Mouse (Mus musculus): ENCODE results near the gene Grm4. TPM values are rescaled to one million over a fixed set of nuclear protein-coding genes. Genes with fewer than 3 reads are reported as not detected.

Grm4 gene
- polyA plus RNA-seq (2015; fragmentation: Nextera tagmentation; extraction: Ambion mirVana), result 7.5 and 11.0 TPM in 2 replicates

DNA sequence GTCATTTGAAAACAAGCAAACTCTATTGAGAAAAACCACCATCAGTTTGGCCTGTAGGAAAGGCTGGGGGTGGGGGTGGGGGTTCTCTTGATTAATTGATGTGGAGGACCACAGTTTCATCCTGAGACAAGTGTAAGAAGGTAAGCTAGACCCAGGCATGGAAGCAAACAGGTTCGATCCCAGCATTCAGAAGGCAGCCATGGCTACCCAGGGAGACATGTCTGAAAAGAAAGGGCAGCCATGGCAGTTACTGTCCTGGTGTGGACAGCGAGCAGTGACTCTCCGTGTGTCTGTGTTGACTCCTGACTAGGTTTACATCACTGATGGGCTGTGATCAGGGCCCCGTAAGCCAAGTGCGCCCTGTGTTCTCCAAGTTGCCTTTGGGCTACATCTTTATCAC, at the start of gene Grm4:
Gene Grm4 (minus strand): TSS at position 101 of the 400 bp plus-strand sequence.
- Histone ChIP-seq H3K27me3 (ENCODE audit: control insufficient read depth, insufficient read depth, low read depth, low read length) (peaks cover 9% of the 10 kb centered on the region), H3K27ac (ENCODE audit: low read length) (no peak within 1 kb of the TSS), H3K4me2 (ENCODE audit: low read length) (peak within 1 kb of the TSS; percentile 59), H3K4me3 (ENCODE audit: low read depth, low read length) (no peak within 1 kb of the TSS), H3K4me1 (ENCODE audit: control insufficient read depth, insufficient read depth, low read length) (peaks cover 15% of the 10 kb centered on the region), H3K9ac (ENCODE audit: low read depth, low read length) (no peak within 1 kb of the TSS), H3K9me3 (replicated peaks; ENCODE audit: control insufficient read depth, low read length, poor library complexity, severe bottlenecking) (no peaks in the 10 kb centered on the region), H3K36me3 (ENCODE audit: control insufficient read depth, insufficient read depth, low read length) (no peaks in the 10 kb centered on the region)
- 76% methylated on average over 5 of the region's 5 CpGs for WGBS
- no peak for ATAC-seq

DNA sequence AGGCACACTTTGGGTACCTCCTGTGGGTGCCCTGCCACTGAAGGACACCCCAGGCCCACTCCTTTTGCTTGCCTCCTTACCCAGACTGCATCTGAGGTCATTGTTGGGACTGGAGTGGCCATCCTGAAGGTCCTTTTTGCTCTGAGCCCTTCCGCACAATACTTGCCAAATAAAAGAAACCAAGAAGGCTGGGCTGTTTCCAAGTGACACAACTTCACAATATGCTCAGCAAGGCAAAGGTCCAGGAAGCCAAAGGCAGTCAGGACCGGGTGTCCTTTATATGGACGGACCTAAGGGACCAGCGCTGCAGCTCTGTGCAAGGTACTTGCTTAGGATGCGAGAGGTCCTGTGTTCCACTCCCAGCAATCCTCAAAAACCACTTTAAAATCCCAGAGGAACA, 47.0 kb upstream of the Grm4 start:
- no peak for ATAC-seq
- Histone ChIP-seq H3K9ac (ENCODE audit: low read depth, low read length) (no peak overlapping the region), H3K36me3 (ENCODE audit: control insufficient read depth, insufficient read depth, low read length) (no peaks in the 10 kb centered on the region), H3K4me3 (ENCODE audit: low read depth, low read length) (no peak overlapping the region), H3K27ac (ENCODE audit: low read length) (no peak overlapping the region), H3K4me1 (ENCODE audit: control insufficient read depth, insufficient read depth, low read length) (peaks cover 15% of the 10 kb centered on the region), H3K27me3 (ENCODE audit: control insufficient read depth, insufficient read depth, low read depth, low read length) (no peaks in the 10 kb centered on the region), H3K4me2 (ENCODE audit: low read length) (no peak overlapping the region), H3K9me3 (replicated peaks; ENCODE audit: control insufficient read depth, low read length, poor library complexity, severe bottlenecking) (no peaks in the 10 kb centered on the region)
- 86% methylated on average over 5 of the region's 5 CpGs for WGBS

DNA sequence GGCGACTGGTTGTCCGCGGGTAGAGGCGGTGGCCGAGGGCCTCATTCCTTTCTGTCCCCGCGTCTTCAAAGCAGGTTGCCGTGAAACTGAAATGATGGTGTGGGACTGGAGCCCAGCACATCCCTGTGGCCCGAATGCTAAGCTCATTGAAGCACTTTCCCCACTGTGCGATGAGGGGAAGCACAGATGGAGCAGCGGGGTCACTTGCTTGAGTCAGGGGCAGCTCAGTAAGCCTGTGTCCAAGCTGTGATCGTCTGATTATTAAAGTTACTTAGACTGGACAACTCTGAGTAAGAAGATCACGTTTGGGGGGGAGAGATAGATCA, 44.7 kb upstream of the Grm4 start:
- peaks cover 4% of the 10 kb centered on the region for H3K36me3 ChIP-seq (ENCODE audit: control insufficient read depth, insufficient read depth, low read length)
- peak overlapping the region; percentile 89 for H3K4me2 ChIP-seq (ENCODE audit: low read length)
- no peaks in the 10 kb centered on the region for H3K27me3 ChIP-seq (ENCODE audit: control insufficient read depth, insufficient read depth, low read depth, low read length)
- peaks cover 15% of the 10 kb centered on the region for H3K4me1 ChIP-seq (ENCODE audit: control insufficient read depth, insufficient read depth, low read length)
- H3K9me3 ChIP-seq (replicated peaks; ENCODE audit: control insufficient read depth, low read length, poor library complexity, severe bottlenecking), result no peaks in the 10 kb centered on the region
- ATAC-seq, result no peak
- H3K9ac ChIP-seq (ENCODE audit: low read depth, low read length), result peak overlapping the region; percentile 77
- H3K27ac ChIP-seq (ENCODE audit: low read length), result peak overlapping the region; percentile 59
- peak overlapping the region; percentile 57 for H3K4me3 ChIP-seq (ENCODE audit: low read depth, low read length)
- 0% methylated on average over 13 of the region's 13 CpGs for WGBS

DNA sequence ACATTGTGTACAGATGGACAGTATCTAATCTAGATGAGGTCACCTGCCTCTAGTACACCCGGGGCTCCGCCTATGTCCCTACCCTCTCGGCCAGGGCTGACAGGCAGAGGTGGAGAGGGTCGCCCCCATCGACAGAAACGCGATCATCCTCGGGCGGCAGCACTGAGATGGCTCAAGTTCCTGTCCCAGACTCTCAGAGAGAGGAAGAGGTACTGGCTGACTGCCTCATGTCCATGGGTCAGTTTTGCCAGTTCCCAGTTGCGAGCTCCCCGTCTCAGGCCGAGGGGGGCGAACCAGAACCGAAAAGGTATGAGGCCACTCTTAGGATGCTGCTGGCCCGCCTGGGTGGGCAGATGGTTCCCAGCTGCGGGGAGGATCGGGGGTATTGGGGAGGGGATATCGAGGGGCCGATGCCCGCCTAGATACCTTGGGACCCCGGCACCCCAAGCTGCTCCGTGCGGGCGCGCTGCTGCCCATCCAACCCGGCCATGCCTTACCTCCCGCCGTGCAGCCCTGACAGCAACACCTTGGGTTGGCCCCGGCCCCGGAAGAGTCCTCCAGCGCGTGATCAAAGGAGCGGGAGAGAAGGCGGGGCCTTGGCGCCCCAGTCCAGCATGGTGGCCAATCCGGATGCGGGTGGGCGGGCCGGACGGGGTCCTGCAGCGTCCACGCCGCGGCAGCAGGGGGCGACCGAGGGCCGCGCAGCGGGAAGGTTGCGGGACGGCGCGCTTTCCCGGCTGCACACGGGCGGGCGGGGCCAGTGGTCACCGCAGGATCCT, 44.1 kb upstream of the Grm4 start, which contains the start of gene AI413582:
Gene AI413582 (minus strand): TSS at position 594 of the 779 bp plus-strand sequence.
- Histone ChIP-seq H3K4me1 (ENCODE audit: control insufficient read depth, insufficient read depth, low read length) (peaks cover 15% of the 10 kb centered on the region), H3K4me3 (ENCODE audit: low read depth, low read length) (peak within 1 kb of the TSS; percentile 57), H3K4me2 (ENCODE audit: low read length) (peak within 1 kb of the TSS; percentile 89), H3K27ac (ENCODE audit: low read length) (peak within 1 kb of the TSS; percentile 65), H3K9ac (ENCODE audit: low read depth, low read length) (peak within 1 kb of the TSS; percentile 77), H3K9me3 (replicated peaks; ENCODE audit: control insufficient read depth, low read length, poor library complexity, severe bottlenecking) (no peaks in the 10 kb centered on the region), H3K36me3 (ENCODE audit: control insufficient read depth, insufficient read depth, low read length) (peaks cover 4% of the 10 kb centered on the region), H3K27me3 (ENCODE audit: control insufficient read depth, insufficient read depth, low read depth, low read length) (no peaks in the 10 kb centered on the region)
- WGBS, result under 1% methylated on average over 56 of the region's 58 CpGs
- peak; percentile 95 for ATAC-seq

DNA sequence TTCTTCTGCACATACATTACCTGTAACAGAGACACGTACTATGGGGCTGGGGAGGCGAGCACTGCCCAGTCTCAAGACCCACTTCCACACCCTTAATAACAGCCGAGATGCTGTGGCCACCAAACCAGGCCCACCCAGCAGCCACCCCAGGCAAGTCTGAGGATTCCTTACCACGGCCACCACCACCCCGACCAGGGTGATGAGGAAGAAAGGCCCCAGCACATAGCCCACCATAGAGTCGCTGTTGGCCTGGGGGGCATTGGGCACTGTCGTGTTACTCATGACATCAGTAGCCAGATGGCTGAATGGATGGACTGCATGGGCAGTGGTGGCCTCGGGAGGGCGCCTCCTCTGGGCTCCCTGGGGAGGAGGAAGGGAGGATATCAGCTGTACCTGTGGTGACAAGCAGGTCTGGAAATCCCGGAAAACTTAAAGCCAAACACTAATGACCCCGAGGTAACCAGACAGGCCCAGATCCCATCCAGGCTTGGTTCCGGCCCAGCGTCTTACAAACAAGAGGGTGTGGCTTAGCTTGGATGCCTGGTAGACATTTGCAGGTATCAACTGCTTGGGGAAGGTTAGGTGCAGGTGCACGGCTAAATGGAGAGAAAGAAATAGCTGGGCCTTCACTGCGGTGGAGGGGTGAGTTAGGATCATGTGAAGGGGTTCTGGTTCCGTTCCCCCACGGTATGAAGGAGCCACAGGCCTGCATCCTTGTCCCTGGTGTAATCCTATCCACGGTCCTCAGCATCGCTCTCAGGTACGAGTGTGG, 43.4 kb upstream of the Grm4 start:
- WGBS, result 16% methylated on average over 19 of the region's 20 CpGs
- peak overlapping the region; percentile 89 for H3K4me2 ChIP-seq (ENCODE audit: low read length)
- peak overlapping the region; percentile 65 for H3K27ac ChIP-seq (ENCODE audit: low read length)
- no peaks in the 10 kb centered on the region for H3K27me3 ChIP-seq (ENCODE audit: control insufficient read depth, insufficient read depth, low read depth, low read length)
- peaks cover 15% of the 10 kb centered on the region for H3K4me1 ChIP-seq (ENCODE audit: control insufficient read depth, insufficient read depth, low read length)
- H3K9ac ChIP-seq (ENCODE audit: low read depth, low read length), result peak overlapping the region; percentile 77
- no peak for ATAC-seq
- H3K9me3 ChIP-seq (replicated peaks; ENCODE audit: control insufficient read depth, low read length, poor library complexity, severe bottlenecking), result no peaks in the 10 kb centered on the region
- peak overlapping the region; percentile 57 for H3K4me3 ChIP-seq (ENCODE audit: low read depth, low read length)
- peaks cover 4% of the 10 kb centered on the region for H3K36me3 ChIP-seq (ENCODE audit: control insufficient read depth, insufficient read depth, low read length)

DNA sequence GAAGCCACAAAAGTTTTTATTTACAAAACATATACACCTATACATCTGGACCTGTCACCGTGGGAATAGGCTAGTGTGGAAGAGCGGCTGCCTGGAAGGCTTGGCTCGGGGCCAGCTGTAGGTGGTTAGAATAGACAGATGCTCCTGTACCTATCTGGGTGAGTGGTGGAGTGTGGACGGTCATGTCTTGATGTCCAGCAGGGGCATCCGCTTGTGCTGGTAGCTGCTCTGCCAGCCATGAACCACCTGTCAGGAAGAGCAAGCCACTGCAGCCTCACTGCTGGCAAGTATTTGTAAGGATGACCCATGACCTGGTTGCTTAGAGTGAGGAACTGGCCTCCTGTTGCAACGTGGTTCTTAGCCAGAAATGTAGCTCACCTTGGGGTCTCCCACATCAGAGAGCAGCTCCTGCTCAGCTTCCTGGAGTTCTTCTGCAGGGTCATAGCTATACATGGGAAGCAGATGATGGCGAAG, 42.6 kb upstream of the Grm4 start:
- no peak overlapping the region; the same call in 1 of the 2 replicates for H3K4me2 ChIP-seq (ENCODE audit: low read length)
- no peaks in the 10 kb centered on the region for H3K9me3 ChIP-seq (replicated peaks; ENCODE audit: control insufficient read depth, low read length, poor library complexity, severe bottlenecking)
- ATAC-seq, result no peak
- H3K27ac ChIP-seq (ENCODE audit: low read length), result no peak overlapping the region
- no peak overlapping the region for H3K9ac ChIP-seq (ENCODE audit: low read depth, low read length)
- WGBS, result 57% methylated on average over 7 of the region's 7 CpGs
- peaks cover 4% of the 10 kb centered on the region for H3K36me3 ChIP-seq (ENCODE audit: control insufficient read depth, insufficient read depth, low read length)
- peaks cover 21% of the 10 kb centered on the region for H3K4me1 ChIP-seq (ENCODE audit: control insufficient read depth, insufficient read depth, low read length)
- H3K4me3 ChIP-seq (ENCODE audit: low read depth, low read length), result no peak overlapping the region
- no peaks in the 10 kb centered on the region for H3K27me3 ChIP-seq (ENCODE audit: control insufficient read depth, insufficient read depth, low read depth, low read length)

DNA sequence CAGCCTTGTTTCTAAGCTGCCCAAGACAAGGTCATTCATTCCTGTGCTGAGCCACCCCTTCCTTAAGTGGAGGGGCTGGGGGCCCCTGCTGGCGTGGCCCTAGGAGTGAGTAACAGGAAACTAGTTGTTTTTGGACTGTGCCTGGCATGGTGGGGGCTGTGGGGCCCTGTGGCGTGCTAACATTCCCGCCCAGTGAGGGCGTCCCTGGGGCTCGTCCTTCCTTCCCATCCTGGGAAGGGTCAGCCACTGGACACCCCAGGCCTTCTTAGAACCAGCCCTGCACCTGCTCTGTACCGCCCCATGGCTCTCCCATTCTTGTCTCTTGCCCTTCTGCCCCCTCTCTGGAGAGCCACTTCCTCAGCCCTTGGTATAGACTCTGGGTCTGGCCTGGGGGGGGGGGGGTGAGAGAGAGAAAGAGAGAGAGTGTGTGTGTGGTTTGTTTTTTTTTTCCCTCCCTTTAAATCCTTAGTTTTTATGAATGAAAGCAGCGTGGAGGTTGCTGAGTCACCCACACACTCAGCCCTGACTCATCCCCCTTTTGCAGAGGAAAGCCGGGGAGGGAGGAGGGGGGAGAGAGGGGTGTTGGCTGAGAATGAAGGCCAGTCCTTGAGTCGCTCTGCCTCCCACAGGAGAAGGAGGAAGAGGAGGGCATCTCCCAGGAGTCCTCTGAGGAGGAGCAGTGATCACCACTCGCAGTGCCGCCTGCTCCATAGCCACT, 40.8 kb upstream of the Grm4 start:
- Histone ChIP-seq H3K4me2 (ENCODE audit: low read length) (no peak overlapping the region), H3K4me1 (ENCODE audit: control insufficient read depth, insufficient read depth, low read length) (peaks cover 36% of the 10 kb centered on the region), H3K36me3 (ENCODE audit: control insufficient read depth, insufficient read depth, low read length) (peaks cover 4% of the 10 kb centered on the region), H3K4me3 (ENCODE audit: low read depth, low read length) (no peak overlapping the region), H3K27ac (ENCODE audit: low read length) (no peak overlapping the region), H3K9ac (ENCODE audit: low read depth, low read length) (no peak overlapping the region), H3K9me3 (replicated peaks; ENCODE audit: control insufficient read depth, low read length, poor library complexity, severe bottlenecking) (no peaks in the 10 kb centered on the region), H3K27me3 (ENCODE audit: control insufficient read depth, insufficient read depth, low read depth, low read length) (no peaks in the 10 kb centered on the region)
- 53% methylated on average over 9 of the region's 11 CpGs for WGBS
- no peak for ATAC-seq

DNA sequence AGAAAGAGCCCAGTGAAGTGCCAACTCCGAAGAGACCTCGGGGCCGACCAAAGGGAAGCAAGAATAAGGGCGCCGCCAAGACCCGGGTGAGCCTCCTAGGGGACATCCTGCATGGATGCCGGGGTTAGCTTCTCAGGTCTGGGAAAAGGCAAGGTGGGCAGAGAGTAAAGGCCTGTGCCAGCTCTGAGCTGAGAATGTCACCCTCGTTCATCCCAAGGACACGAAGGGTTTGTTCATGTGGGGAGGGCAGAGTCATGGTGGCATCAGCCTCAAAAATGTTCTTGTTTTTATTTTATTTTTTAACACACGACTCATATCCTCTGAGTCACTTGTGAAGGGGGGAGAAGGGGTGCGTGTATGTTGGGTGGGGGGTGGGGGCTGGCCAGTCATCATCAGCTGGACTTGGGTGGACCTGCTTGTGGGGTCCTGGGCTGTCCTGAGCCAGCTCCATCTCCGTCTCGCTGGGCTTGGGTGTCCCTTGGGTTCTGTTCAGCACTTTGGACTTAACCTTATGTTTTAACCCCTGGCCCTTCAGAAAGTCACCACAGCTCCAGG, 39.8 kb upstream of the Grm4 start:
- peaks cover 30% of the 10 kb centered on the region for H3K4me1 ChIP-seq (ENCODE audit: control insufficient read depth, insufficient read depth, low read length)
- no peaks in the 10 kb centered on the region for H3K27me3 ChIP-seq (ENCODE audit: control insufficient read depth, insufficient read depth, low read depth, low read length)
- no peaks in the 10 kb centered on the region for H3K9me3 ChIP-seq (replicated peaks; ENCODE audit: control insufficient read depth, low read length, poor library complexity, severe bottlenecking)
- H3K9ac ChIP-seq (ENCODE audit: low read depth, low read length), result no peak overlapping the region
- H3K36me3 ChIP-seq (ENCODE audit: control insufficient read depth, insufficient read depth, low read length), result peaks cover 4% of the 10 kb centered on the region
- no peak overlapping the region for H3K4me3 ChIP-seq (ENCODE audit: low read depth, low read length)
- ATAC-seq, result no peak
- 88% methylated on average over 13 of the region's 13 CpGs for WGBS
- no peak overlapping the region for H3K27ac ChIP-seq (ENCODE audit: low read length)
- H3K4me2 ChIP-seq (ENCODE audit: low read length), result no peak overlapping the region
